Mouse (Mus musculus): Measurements from ENCODE around the gene Gpt2. TPM values are rescaled to one million over a fixed set of nuclear protein-coding genes. Genes with fewer than 3 reads are reported as not detected.
A peak's percentile ranks its signal among the peaks of the same experiment; 100 is the strongest.

Gene Gpt2
- total and polyA plus RNA-seq, 2 experiments: 135 to 351 TPM

- no peak for TF ChIP-seq CTCF (IDR thresholded peaks at IDR 0.05; ENCODE audit: low read depth, low read length)
- TF ChIP-seq POLR2A (IDR thresholded peaks at IDR 0.05; ENCODE audit: extremely low read depth, insufficient read depth, low read length): no peak
- H3K79me2 ChIP-seq (ENCODE audit: control insufficient read depth, insufficient read depth, low read length): peaks cover 23% of the 10 kb centered on the region; the same call in 1 of the 2 replicates
- no peak overlapping the region for H3K4me3 ChIP-seq (ENCODE audit: insufficient read depth, low read depth, low read length)
- DNase-seq (ENCODE audit: extremely low read depth, low read depth, low spot score): no peak
- H3K27me3 ChIP-seq (ENCODE audit: control insufficient read depth, insufficient read depth, low read length): no peaks in the 10 kb centered on the region
- H3K27ac ChIP-seq (replicated peaks; ENCODE audit: insufficient read depth, low read depth, low read length): no peak overlapping the region
- H3K4me1 ChIP-seq (ENCODE audit: control insufficient read depth, insufficient read depth, low read length): peaks cover 47% of the 10 kb centered on the region
- H3K36me3 ChIP-seq (ENCODE audit: control insufficient read depth, insufficient read depth, low read length): peaks cover 72% of the 10 kb centered on the region
- 91% methylated on average over 6 of the region's 6 CpGs for WGBS
- no peak overlapping the region for H3K9ac ChIP-seq (ENCODE audit: low read depth, low read length)
Measured at GRCm38 (mm10) chr8:85504704-85505103, 12.3 kb downstream of the Gpt2 start.

DNA sequence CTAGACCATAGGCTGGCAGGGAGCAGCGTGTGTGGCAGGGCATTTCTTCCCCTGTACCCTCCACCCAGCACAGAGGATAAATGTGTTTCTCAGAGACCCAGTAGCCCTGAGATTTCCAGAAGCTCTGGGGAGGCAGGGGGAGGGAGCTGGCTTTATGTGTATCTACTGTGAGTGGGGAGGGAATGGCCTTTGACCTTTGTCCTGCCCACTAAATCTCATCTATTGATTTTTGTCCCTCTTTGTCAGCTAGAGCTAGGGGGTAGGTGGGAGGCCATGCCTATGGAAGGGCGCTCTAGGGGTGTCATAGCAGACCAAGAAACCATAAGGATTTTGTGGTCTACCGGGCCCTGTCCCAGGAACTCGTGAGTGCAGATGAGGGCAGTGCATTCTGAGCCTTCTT is 14.2 kb downstream of the Gpt2 start:
- H3K27ac ChIP-seq (replicated peaks; ENCODE audit: insufficient read depth, low read depth, low read length): peak overlapping the region; percentile 43
- TF ChIP-seq POLR2A (IDR thresholded peaks at IDR 0.05; ENCODE audit: extremely low read depth, insufficient read depth, low read length) (no peak), CTCF (IDR thresholded peaks at IDR 0.05; ENCODE audit: low read depth, low read length) (no peak)
- no peak overlapping the region for H3K4me3 ChIP-seq (ENCODE audit: insufficient read depth, low read depth, low read length)
- peak; percentile 71 for DNase-seq (ENCODE audit: extremely low read depth, low read depth, low spot score)
- peaks cover 9% of the 10 kb centered on the region; the same call in 1 of the 2 replicates for H3K79me2 ChIP-seq (ENCODE audit: control insufficient read depth, insufficient read depth, low read length)
- H3K4me1 ChIP-seq (ENCODE audit: control insufficient read depth, insufficient read depth, low read length): peaks cover 33% of the 10 kb centered on the region
- 41% methylated on average over 4 of the region's 4 CpGs for WGBS
- peaks cover 78% of the 10 kb centered on the region for H3K36me3 ChIP-seq (ENCODE audit: control insufficient read depth, insufficient read depth, low read length)
- H3K9ac ChIP-seq (ENCODE audit: low read depth, low read length): peak overlapping the region; percentile 37
- no peaks in the 10 kb centered on the region for H3K27me3 ChIP-seq (ENCODE audit: control insufficient read depth, insufficient read depth, low read length)

GRCm38 (mm10) chr8:85508661-85509060 is 16.3 kb downstream of the Gpt2 start:
- 0 out of 2 replicates have a peak, but pooled peaks cover 5% of the 10 kb centered on the region for H3K79me2 ChIP-seq (ENCODE audit: control insufficient read depth, insufficient read depth, low read length)
- DNase-seq (ENCODE audit: extremely low read depth, low read depth, low spot score): no peak
- peak; percentile 52; the same call in 1 of the 2 replicates for TF ChIP-seq CTCF (IDR thresholded peaks at IDR 0.05; ENCODE audit: low read depth, low read length)
- TF ChIP-seq POLR2A (IDR thresholded peaks at IDR 0.05; ENCODE audit: extremely low read depth, insufficient read depth, low read length): no peak
- H3K36me3 ChIP-seq (ENCODE audit: control insufficient read depth, insufficient read depth, low read length): peaks cover 82% of the 10 kb centered on the region
- no peak overlapping the region for H3K9ac ChIP-seq (ENCODE audit: low read depth, low read length)
- 86% methylated on average over 4 of the region's 4 CpGs for WGBS
- no peaks in the 10 kb centered on the region for H3K27me3 ChIP-seq (ENCODE audit: control insufficient read depth, insufficient read depth, low read length)
- peaks cover 23% of the 10 kb centered on the region for H3K4me1 ChIP-seq (ENCODE audit: control insufficient read depth, insufficient read depth, low read length)
- no peak overlapping the region for H3K4me3 ChIP-seq (ENCODE audit: insufficient read depth, low read depth, low read length)
- no peak overlapping the region for H3K27ac ChIP-seq (replicated peaks; ENCODE audit: insufficient read depth, low read depth, low read length)

DNA sequence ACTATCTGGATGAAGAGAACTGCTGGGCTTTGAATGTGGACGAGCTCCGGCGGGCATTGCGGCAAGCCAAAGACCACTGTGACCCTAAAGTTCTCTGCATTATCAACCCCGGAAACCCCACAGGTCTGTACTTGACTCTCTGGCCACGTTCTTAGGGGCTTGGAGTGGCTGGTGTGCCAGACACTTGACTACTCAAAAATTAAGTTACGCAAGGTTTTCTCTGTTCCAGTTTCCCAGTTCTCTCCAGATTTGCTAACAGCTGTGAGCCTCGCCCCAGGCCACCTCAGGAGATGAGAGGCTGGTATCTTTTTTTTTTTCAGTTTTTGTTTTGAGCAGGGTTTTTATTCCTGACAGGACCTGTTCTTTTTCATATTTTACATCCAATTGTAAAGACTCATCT is 19.9 kb downstream of the Gpt2 start:
- Histone ChIP-seq H3K79me2 (ENCODE audit: control insufficient read depth, insufficient read depth, low read length) (no peaks in the 10 kb centered on the region), H3K4me1 (ENCODE audit: control insufficient read depth, insufficient read depth, low read length) (no peaks in the 10 kb centered on the region), H3K9ac (ENCODE audit: low read depth, low read length) (no peak overlapping the region), H3K4me3 (ENCODE audit: insufficient read depth, low read depth, low read length) (no peak overlapping the region), H3K27ac (replicated peaks; ENCODE audit: insufficient read depth, low read depth, low read length) (no peak overlapping the region), H3K36me3 (ENCODE audit: control insufficient read depth, insufficient read depth, low read length) (peaks cover 95% of the 10 kb centered on the region), H3K27me3 (ENCODE audit: control insufficient read depth, insufficient read depth, low read length) (no peaks in the 10 kb centered on the region)
- TF ChIP-seq CTCF (IDR thresholded peaks at IDR 0.05; ENCODE audit: low read depth, low read length): no peak
- no peak for TF ChIP-seq POLR2A (IDR thresholded peaks at IDR 0.05; ENCODE audit: extremely low read depth, insufficient read depth, low read length)
- WGBS: 80% methylated on average over 8 of the region's 8 CpGs
- no peak for DNase-seq (ENCODE audit: extremely low read depth, low read depth, low spot score)

DNA sequence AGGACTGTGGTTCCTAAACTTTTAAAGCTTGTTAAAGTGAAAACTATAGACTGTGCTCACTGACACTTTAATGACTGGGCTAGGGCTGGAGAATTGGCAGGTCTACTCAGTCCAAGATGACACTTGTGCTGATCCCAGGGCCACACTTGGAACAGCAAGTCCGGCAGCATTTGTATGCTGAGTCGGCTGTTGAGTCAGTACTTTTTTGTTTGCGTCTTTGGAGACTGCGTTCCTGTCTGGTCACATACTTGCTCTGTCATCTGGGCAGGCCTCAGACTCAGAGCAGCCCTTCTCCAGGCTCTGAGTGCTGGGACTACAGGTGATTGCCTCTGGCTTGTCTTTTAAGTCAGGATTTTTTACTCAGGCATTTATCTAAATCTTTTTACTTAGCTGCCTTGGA is 20.9 kb downstream of the Gpt2 start:
- 34% methylated on average over 4 of the region's 4 CpGs for WGBS
- TF ChIP-seq CTCF (IDR thresholded peaks at IDR 0.05; ENCODE audit: low read depth, low read length) (no peak), POLR2A (IDR thresholded peaks at IDR 0.05; ENCODE audit: extremely low read depth, insufficient read depth, low read length) (no peak)
- H3K9ac ChIP-seq (ENCODE audit: low read depth, low read length): no peak overlapping the region
- no peaks in the 10 kb centered on the region for H3K27me3 ChIP-seq (ENCODE audit: control insufficient read depth, insufficient read depth, low read length)
- H3K79me2 ChIP-seq (ENCODE audit: control insufficient read depth, insufficient read depth, low read length): no peaks in the 10 kb centered on the region
- DNase-seq (ENCODE audit: extremely low read depth, low read depth, low spot score): no peak
- no peaks in the 10 kb centered on the region for H3K4me1 ChIP-seq (ENCODE audit: control insufficient read depth, insufficient read depth, low read length)
- peaks cover 96% of the 10 kb centered on the region for H3K36me3 ChIP-seq (ENCODE audit: control insufficient read depth, insufficient read depth, low read length)
- no peak overlapping the region for H3K4me3 ChIP-seq (ENCODE audit: insufficient read depth, low read depth, low read length)
- no peak overlapping the region for H3K27ac ChIP-seq (replicated peaks; ENCODE audit: insufficient read depth, low read depth, low read length)

- no peaks in the 10 kb centered on the region for H3K79me2 ChIP-seq (ENCODE audit: control insufficient read depth, insufficient read depth, low read length)
- DNase-seq (ENCODE audit: extremely low read depth, low read depth, low spot score): no peak
- H3K27ac ChIP-seq (replicated peaks; ENCODE audit: insufficient read depth, low read depth, low read length): no peak overlapping the region
- no peaks in the 10 kb centered on the region for H3K4me1 ChIP-seq (ENCODE audit: control insufficient read depth, insufficient read depth, low read length)
- no peaks in the 10 kb centered on the region for H3K27me3 ChIP-seq (ENCODE audit: control insufficient read depth, insufficient read depth, low read length)
- no peak overlapping the region for H3K9ac ChIP-seq (ENCODE audit: low read depth, low read length)
- H3K4me3 ChIP-seq (ENCODE audit: insufficient read depth, low read depth, low read length): no peak overlapping the region
- WGBS: 66% methylated on average over 7 of the region's 7 CpGs
- TF ChIP-seq CTCF (IDR thresholded peaks at IDR 0.05; ENCODE audit: low read depth, low read length) (no peak), POLR2A (IDR thresholded peaks at IDR 0.05; ENCODE audit: extremely low read depth, insufficient read depth, low read length) (no peak)
- H3K36me3 ChIP-seq (ENCODE audit: control insufficient read depth, insufficient read depth, low read length): peaks cover 92% of the 10 kb centered on the region
Measured at GRCm38 (mm10) chr8:85515391-85515790, 23.0 kb downstream of the Gpt2 start.

Measured in liver, adult 2 months (tissue).